Mouse (Mus musculus) erythroblast, embryonic 14.5 days (primary cell): ENCODE measurements at regions not wholly inside any gene's neighbourhood (a gene's known extent, or its start where the extent isn't known, plus 50 kb on each side); places are given as distances from the start of the nearest gene placed in this dataset.

Experiments used
- H3K27me3 ChIP-seq: 2 replicates; pipeline ENCODE4 v1.6.1; 2012; ENCODE audit warnings: inconsistent platforms; ENCODE audit not compliant: control insufficient read depth
- H3K36me3 ChIP-seq: 2 replicates; pipeline ENCODE4 v1.6.1; 2012; ENCODE audit warnings: mild to moderate bottlenecking, inconsistent platforms; ENCODE audit not compliant: control insufficient read depth
- H3K4me1 ChIP-seq: 2 replicates; pipeline ENCODE4 v1.6.1; 2012; ENCODE audit warnings: inconsistent platforms; ENCODE audit not compliant: control insufficient read depth
- H3K4me3 ChIP-seq: replicated peaks from 2 replicates; pipeline ENCODE3; 2012; ENCODE audit warnings: moderate library complexity, mild to moderate bottlenecking, inconsistent platforms
- H3K9me3 ChIP-seq: 2 replicates; pipeline ENCODE4 v1.6.1; 2012; ENCODE audit warnings: low read length, inconsistent platforms, mixed read lengths; ENCODE audit not compliant: control insufficient read depth
- GATA1 ChIP-seq: IDR thresholded peaks from 2 replicates; pipeline ENCODE4 v1.6.1; 2012; ENCODE audit warnings: low read length, inconsistent platforms, mixed read lengths
- TAL1 ChIP-seq: IDR thresholded peaks from 3 replicates; pipeline ENCODE4 v1.6.1; 2012; ENCODE audit warnings: low read length, inconsistent platforms, mixed read lengths

- Histone ChIP-seq H3K36me3 (no peaks in the 10 kb centered on the region), H3K4me1 (no peaks in the 10 kb centered on the region), H3K4me3 (no peak overlapping the region), H3K27me3 (no peaks in the 10 kb centered on the region), H3K9me3 (peaks cover 2% of the 10 kb centered on the region)
- TF ChIP-seq GATA1 = no peak
These were observed 297.0 kb upstream of the Gm10295 start for GRCm38 (mm10) chr7:71648314-71648713.

GRCm38 (mm10) chr7:71646944-71647343 is 295.7 kb upstream of the Gm10295 start:
- peaks cover 2% of the 10 kb centered on the region for H3K9me3 ChIP-seq
- no peak overlapping the region for H3K4me3 ChIP-seq
- no peaks in the 10 kb centered on the region for H3K27me3 ChIP-seq
- H3K36me3 ChIP-seq = no peaks in the 10 kb centered on the region
- TF ChIP-seq GATA1 = no peak
- TF ChIP-seq TAL1 = no peak
- H3K4me1 ChIP-seq = no peaks in the 10 kb centered on the region

GRCm38 (mm10) chr7:71623048-71623447 is 271.8 kb upstream of the Gm10295 start:
- H3K36me3 ChIP-seq = no peaks in the 10 kb centered on the region
- H3K27me3 ChIP-seq = no peaks in the 10 kb centered on the region
- no peak overlapping the region for H3K4me3 ChIP-seq
- TF ChIP-seq TAL1 = no peak
- no peak for TF ChIP-seq GATA1
- H3K4me1 ChIP-seq = no peaks in the 10 kb centered on the region
- peaks cover 2% of the 10 kb centered on the region; the same call in 1 of the 2 replicates for H3K9me3 ChIP-seq

- Histone ChIP-seq H3K4me1 (no peaks in the 10 kb centered on the region), H3K27me3 (no peaks in the 10 kb centered on the region), H3K4me3 (no peak overlapping the region), H3K9me3 (no peaks in the 10 kb centered on the region), H3K36me3 (no peaks in the 10 kb centered on the region)
- TF ChIP-seq GATA1 (no peak), TAL1 (no peak)
These were observed 251.9 kb upstream of the Gm10295 start for GRCm38 (mm10) chr7:71603159-71603558.

- no peaks in the 10 kb centered on the region for H3K27me3 ChIP-seq
These were observed 245.5 kb upstream of the Gm10295 start for GRCm38 (mm10) chr7:71596780-71597179.

GRCm38 (mm10) chr7:71587626-71588025 is 236.3 kb upstream of the Gm10295 start:
- H3K27me3 ChIP-seq = no peaks in the 10 kb centered on the region
- no peaks in the 10 kb centered on the region for H3K9me3 ChIP-seq
- TF ChIP-seq TAL1 (no peak), GATA1 (no peak)
- H3K4me1 ChIP-seq = no peaks in the 10 kb centered on the region
- no peak overlapping the region for H3K4me3 ChIP-seq
- no peaks in the 10 kb centered on the region for H3K36me3 ChIP-seq

More at GRCm38 (mm10) chr7:71596780-71597179, 245.5 kb upstream of the Gm10295 start:
- Histone ChIP-seq H3K4me3 (no peak overlapping the region), H3K9me3 (no peaks in the 10 kb centered on the region), H3K36me3 (no peaks in the 10 kb centered on the region), H3K4me1 (no peaks in the 10 kb centered on the region)
- TF ChIP-seq TAL1 (no peak), GATA1 (no peak)

GRCm38 (mm10) chr7:71583443-71584055 is 232.3 kb upstream of the Gm10295 start:
- TF ChIP-seq GATA1 (no peak), TAL1 (no peak)
- Histone ChIP-seq H3K27me3 (no peaks in the 10 kb centered on the region), H3K4me3 (no peak overlapping the region), H3K36me3 (no peaks in the 10 kb centered on the region), H3K4me1 (no peaks in the 10 kb centered on the region), H3K9me3 (no peaks in the 10 kb centered on the region)

- Histone ChIP-seq H3K27me3 (no peaks in the 10 kb centered on the region), H3K4me1 (no peaks in the 10 kb centered on the region), H3K4me3 (no peak overlapping the region), H3K36me3 (no peaks in the 10 kb centered on the region), H3K9me3 (no peaks in the 10 kb centered on the region)
- no peak for TF ChIP-seq TAL1
- no peak for TF ChIP-seq GATA1
These were observed 230.5 kb upstream of the Gm10295 start for GRCm38 (mm10) chr7:71581746-71582145.

- no peak overlapping the region for H3K4me3 ChIP-seq
- H3K36me3 ChIP-seq = no peaks in the 10 kb centered on the region
- H3K4me1 ChIP-seq = no peaks in the 10 kb centered on the region
- peaks cover 2% of the 10 kb centered on the region; the same call in 1 of the 2 replicates for H3K9me3 ChIP-seq
- H3K27me3 ChIP-seq = no peaks in the 10 kb centered on the region
- TF ChIP-seq TAL1 (no peak), GATA1 (no peak)
These were observed 209.1 kb upstream of the Gm10295 start for GRCm38 (mm10) chr7:71560296-71560936.

GRCm38 (mm10) chr7:71556473-71556872 is 205.2 kb upstream of the Gm10295 start:
- Histone ChIP-seq H3K27me3 (no peaks in the 10 kb centered on the region), H3K36me3 (no peaks in the 10 kb centered on the region), H3K4me1 (no peaks in the 10 kb centered on the region), H3K4me3 (no peak overlapping the region), H3K9me3 (peaks cover 1% of the 10 kb centered on the region; the same call in 1 of the 2 replicates)
- no peak for TF ChIP-seq GATA1
- TF ChIP-seq TAL1 = no peak
